Mouse (Mus musculus): ENCODE data around the gene Stag1.
A peak's percentile ranks its signal among the peaks of the same experiment; 100 is the strongest.

Gene Stag1

DNA sequence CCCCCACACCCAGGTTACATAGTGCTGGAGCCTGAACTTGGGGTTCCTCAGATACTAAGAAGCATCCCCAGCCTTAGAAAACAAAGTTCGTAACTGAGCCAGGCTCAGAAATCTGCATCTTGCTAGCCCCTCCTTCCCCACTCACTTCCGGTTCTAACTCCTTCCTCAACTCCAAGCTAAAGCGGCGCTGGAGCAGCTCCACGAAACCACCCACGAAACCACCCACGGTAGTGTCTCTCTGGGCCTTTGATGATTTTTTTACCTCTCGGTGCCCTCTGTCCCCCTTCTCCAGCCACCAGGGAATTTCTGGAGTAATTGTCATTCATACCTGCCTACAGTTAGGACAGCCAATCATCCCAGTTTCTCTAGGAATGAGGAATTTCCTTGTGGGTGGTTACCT lies at the start of gene Stag1:
Stag1 (plus strand) TSS at position 253 of the 400 bp plus-strand sequence.
- no peak for DNase-seq (ENCODE audit: low spot score in 2 of 2)

DNA sequence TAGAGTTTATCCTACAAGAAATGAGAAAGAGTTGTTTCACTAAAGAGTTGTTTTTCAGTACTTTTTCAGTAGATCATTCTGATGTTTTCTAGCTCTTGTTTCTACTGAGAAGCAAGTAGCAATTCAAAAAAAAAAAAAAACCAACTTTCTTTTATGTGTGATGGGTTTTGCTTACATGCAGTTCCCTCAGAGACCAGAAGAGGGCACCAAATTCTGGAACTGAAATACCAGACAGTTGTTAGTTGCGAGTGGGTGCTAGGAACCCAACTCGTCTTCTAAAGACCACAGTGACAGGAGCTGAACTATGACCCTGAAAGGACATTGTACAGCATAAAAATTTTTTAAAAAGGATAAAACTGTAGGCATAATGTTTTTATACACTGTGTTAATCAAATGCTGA lies 49.3 kb upstream of the Stag1 start:
- DNase-seq (ENCODE audit: low spot score in 2 of 2) = no peak

DNA sequence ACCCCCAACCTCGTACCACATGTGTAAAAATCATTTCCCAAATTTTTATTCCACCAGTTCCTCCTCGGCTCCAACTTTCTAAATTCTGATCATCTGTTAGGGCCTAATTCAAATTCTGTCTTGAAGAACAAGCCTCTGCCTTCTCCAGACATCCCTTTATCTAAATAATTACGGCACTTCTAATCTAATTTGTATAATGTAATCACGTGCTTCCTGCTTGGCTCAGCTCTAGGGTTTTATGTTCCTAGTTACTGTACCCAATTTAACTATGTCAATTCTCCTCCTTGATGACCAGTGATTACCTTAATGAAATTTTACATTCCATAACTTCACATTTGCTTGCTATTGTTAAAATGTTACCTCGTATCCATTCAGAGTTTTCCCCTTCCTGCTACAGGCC lies 41.9 kb upstream of the Stag1 start:
- no peak for DNase-seq (ENCODE audit: low spot score in 2 of 2)

DNA sequence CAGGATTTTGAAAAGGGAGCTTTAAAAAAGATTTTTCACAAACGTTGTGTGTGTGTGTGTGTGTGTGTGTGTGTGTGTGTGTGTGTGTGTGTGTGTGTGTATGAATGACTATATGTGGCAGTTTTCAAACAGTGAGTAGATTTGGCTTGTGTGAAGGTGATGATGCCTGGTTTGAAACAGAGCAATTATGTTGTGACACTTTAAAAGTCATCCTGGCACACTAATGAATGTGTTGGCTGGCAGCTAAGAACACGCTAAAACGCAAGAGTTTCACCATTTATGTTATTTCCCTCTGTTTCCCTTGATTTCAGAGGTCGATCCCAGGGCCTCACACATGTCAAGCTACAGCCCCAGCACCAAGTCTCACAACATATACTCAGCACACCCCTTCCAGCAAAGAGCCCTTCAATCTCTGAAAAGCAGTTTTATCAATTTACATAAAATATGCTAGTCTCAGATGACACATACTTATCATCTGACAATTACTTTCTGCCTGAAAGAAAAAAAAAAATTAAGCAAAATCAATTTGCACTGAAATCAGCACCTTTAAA lies 39.5 kb upstream of the Stag1 start:
- DNase-seq (ENCODE audit: low spot score in 2 of 2) = no peak

DNA sequence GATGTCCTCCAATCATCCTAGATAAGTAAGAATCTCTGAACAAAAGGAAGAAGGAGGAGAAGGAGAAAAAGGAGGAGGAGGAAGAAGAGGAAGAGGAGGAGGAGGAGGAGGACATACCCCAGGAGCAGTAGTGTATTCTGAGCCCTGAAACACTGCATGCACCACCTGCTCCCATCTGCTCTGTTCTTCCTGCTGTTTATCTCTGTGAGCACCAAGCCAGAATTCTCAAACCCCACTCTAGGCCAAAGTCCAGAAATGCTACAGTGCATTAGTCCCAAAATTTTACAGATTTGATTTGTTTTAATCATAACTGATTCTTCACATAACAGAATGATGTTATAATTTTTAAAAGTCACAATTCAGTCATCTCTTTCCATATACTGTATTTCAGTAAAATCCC lies 38.6 kb upstream of the Stag1 start:
- DNase-seq (ENCODE audit: low spot score in 2 of 2) = no peak

DNA sequence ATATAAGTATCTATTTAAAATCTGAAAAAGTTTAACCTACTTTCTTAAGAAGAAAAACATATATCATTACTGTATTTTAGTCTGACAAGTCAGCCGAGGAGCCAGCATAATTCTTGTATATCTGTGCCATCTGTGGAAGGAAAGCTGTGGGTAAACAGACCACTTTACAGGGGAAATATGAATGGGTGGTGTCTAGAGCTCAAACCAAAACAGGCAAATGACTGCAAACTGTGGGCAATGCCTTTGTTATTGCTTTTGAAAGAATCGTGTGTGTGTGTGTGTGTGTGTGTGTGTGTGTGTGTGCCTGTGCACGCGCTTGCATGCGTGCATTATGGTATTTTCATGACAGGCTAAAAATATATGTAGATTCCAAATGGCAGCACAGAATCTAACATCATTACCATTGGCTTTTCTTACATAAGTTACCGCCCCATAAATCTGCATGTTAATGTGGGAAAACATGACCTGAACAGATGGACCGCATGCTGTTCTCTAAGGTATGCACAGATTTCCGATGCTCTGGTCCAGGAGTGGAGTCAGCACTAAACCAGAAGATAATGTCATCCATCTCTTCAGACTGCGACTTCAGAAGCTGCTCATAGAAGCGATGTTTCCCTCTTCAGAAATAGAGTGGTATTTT lies 37.2 kb upstream of the Stag1 start:
- DNase-seq (ENCODE audit: low spot score in 2 of 2) = no peak

DNA sequence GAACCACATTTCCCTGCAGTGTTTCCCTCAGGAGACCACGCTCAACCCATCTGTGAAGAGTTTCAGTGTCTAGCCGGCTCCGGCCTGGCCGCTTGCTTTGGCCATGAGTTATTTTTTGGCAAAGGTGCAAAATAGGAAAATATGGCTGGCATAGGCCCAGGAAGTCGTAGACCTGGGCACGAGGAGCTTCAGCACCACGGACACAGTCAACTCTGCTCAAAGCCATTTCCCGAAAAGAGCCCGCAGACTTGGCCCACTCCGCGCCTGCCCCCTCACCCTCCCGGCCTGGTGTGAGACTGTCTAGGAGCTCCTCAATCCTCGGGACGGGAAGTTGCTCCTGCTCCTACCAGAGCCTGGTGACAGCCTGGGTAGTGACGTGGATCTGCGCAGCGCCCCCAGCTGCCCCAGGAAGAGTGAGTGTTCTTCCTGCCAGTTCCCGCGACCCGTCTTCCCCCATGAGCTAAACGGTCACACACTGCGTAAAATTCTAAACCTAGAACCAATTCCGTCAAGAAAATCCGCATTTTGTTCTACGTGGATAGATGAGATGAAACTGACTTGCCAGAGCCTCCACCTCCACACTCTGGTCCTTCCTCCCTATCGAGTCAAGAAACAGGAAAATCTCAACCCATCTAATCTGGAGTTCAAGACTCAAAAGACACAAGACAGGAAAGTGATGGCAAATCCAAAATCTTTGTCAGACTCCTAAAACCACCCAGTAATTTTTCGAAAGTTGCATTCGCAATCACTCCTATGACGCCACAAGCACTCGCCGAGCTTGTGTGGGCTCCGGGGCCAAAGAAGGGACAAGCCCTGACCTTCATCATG lies 27.6 kb upstream of the Stag1 start:
- DNase-seq (ENCODE audit: low spot score in 2 of 2) = peak; percentile 16 to 23

DNA sequence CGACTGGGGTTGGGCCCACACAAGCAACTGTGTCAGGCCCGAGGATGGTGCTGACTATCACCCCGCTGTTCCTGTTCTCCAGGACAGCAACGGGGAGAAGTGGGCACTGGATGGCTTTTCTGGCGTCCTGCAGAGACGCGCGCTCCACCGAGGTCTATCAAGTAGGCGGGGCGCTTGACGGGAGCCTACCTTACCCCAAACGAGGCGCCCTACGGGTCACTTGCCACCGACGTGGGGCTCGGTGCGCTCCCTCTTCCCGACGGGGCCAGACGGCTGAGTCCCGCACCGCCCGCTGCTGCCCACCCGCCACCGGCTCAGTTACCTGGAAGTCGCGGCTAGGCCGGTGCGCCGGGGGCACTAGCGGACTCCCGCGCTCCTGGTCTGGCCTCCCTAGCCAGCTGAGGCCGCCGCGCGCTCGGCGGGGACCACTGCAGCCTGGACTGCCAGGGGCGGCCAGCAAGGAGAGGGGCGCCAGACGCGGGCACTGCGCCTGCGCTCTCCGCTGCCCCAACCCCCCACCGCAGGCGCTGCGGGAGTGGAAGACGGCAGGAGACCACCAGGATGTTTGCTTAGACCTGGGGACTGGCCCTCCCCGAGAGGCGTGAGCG lies 26.9 kb upstream of the Stag1 start, which contains the start of gene Slc35g2:
Slc35g2 (minus strand) TSS at position 465 of the 608 bp plus-strand sequence.
- DNase-seq (ENCODE audit: low spot score in 2 of 2) = peak; percentile 14 to 23

DNA sequence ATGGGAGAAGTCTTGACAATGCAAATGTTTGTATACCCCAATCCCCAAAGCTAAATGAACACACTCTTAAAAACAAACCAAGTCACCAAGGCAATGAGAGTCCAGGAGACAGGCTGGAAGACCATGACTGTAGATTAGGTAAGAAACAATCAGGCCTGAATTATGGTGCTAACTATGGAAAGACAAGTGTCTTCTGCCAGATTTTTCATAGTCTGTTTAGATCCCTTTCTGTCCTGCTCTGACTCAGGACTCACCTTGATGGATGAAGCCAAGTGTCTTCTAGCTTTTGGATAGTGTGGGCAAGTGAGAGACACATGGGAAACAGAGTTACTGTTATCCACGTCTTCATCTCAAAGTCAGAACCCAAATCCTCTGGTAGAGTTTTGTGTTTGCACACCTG lies 26.1 kb upstream of the Stag1 start:
- DNase-seq (ENCODE audit: low spot score in 2 of 2) = no peak

DNA sequence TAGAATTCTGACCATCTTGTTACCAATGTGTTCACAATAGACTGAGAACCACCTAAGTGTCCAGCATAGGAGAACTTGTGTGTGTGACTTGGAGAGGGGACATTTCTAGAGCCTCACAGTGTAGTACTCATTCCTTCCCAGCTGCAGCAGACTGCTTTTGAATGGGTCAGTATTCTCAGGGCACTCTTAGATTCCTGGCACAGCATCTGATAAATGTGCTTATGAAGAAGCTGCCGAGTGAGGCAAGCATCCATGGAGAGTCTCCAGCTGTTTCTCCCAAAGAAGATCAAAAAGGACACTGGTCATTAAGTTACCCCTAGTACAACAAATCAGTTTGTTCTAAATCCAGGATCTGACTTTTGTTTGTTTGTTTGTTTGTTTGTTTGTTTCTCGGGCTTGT lies 24.3 kb upstream of the Stag1 start:
- no peak for DNase-seq (ENCODE audit: low spot score in 2 of 2)

DNA sequence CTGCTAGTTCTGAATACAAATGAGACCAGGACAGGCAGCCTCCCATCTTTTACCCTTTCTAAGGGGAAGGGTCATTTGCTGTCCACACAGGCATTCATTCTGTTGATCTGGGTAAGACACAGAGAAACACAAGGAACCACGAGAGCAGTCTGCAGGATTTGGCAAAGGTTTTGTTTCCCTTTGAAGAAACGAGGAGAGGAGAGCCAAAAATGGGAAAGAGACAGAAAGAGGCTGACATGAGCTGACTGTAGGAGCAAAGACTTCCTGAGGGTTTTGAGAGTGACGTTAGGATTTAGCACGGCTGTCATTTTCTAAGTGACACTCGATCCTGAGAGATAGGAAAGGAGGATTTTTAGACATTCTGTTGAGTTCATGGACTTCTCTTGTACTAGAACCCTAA lies 23.7 kb upstream of the Stag1 start:
- no peak for DNase-seq (ENCODE audit: low spot score in 2 of 2)

DNA sequence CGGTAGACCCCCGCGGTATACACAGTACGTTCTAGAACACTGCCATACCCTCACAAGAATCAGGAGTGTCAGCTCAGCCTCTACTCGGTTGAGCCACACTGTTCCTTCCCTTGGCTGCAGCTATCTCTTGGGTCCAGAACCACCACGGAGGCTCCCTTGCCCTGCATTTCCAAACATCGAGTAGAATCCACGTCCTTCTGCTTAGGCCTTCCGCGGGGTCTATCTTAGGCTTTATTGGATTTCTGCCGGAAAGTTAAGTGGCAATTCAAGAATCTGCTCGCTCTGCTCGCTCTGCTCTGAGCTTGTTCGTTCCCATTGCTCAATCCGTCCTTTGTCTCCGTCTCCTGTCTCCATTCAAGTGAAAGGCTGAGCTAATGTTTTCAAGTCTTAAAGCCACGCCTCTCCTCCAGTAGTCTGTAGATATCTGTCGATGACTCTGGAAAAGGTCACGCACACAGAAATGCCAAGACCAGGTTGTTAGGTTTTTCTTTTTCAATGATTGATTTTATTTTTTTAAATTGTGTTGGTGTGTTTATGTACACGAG lies 17.3 kb upstream of the Stag1 start:
- no peak for DNase-seq (ENCODE audit: low spot score in 2 of 2)

DNA sequence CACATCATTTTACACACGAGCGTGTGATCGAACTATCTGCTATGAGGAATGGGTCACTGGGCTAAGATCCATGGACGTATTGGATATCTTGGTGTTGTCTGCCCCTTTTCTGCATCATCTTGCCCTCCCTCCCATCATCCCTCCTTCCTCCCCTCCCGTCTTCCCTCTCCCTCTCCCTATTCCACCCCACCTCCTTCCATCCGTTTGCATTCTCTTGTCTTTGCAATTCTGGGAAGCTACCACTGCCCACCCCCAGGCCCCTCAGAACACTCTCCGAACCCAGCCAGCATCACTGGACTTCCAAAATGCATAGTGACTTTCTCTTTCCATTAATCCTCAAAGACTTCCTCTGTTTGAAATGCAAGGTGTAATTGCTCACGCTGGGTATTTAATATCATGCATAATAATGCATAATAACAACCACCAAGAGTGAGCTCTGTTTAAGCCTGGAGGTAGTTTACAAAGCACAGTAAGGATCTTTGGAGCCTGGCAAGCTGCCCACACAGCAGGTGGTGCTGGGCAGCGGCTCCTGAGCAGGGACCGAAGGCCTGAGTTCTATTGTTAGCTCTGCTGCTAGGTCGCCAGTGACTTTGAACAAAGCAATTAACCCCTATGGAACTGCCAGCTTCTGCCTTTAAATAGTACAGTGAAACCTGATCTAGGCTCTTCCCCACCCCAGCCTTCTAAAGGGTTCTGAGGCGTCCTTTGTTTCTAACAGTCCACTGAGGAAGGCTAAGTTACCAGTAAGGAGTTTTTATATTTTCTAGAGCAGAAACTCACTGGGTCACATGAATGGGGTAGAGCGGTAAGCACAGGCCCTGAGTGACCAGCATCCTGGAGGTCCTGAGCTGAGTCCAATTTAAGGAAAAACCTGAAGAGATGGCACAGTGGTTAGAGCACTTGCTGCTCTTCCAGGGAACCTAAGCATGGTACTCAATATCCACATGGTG lies 15.8 kb upstream of the Stag1 start:
- no peak for DNase-seq (ENCODE audit: low spot score in 2 of 2)

DNA sequence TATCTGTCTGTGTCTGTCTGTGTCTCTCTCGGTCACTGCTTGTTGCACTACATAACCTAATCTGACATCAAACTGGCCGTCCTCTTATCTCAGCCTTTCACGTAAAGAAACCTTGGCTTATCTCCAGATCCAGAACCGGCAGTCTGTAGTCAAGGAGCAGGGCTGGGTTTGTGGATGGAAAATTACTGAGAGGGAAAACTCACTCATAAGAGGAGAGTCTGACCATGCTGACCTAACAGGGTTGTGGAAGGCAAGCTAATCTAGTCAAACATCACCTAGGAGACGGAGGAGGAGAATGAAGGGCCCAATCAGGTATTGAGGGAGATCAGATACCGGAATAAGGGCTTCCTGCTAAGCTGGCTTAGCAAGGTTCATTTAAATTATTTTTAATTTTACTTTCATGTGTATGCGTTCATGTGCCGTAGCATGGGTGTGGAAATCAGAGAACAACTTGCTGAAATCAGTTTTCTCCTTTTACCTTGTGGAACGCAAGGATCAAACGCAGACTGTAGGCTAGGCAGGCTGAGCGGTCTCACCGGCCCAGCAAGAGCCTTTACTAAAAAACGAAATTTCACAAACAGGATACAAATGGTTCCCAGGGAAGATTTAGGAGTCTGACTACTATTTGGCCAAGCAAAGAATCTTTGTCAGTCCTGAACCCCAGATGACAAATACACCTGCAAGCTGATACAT lies 14.6 kb upstream of the Stag1 start:
- no peak for DNase-seq (ENCODE audit: low spot score in 2 of 2)

DNA sequence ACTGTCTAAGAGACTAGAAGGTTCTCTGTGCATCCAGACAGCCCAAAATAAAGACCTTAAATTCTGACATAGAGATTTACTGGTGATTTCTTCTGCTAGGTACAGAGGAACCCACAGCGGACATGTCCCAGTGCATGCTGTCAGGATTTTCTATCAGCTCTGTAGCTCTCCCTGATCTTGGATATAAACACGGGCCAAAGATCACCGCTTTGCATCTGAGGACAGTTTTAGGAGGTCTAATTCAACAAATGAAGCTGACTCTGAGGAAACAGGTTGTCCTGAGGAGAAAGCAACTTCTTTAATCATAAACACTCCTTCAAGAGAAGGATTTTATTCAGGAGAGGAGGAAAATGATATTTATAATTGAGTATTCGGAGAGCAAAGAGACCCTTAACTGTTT lies 13.6 kb upstream of the Stag1 start:
- DNase-seq (ENCODE audit: low spot score in 2 of 2) = no peak

DNA sequence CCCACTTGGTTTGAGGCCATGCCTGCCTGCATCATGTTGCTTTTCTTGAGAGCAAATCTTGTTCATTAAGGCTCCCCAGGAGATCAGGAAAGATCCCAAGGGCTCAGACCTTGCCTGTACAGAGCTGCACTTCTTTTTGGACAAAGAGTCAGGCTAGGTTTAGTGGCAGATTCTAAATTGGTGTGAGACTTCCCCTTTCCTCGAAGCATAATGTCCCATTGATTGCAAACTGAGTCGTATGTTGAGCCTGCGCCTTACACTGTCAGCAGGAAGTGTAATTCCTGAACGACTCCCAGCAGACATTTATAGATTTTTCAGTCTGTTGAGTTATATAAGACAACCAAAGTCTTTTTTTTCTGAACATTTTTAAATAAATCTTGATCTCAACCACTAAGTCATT lies 7.1 kb upstream of the Stag1 start:
- DNase-seq (ENCODE audit: low spot score in 2 of 2) = no peak

DNA sequence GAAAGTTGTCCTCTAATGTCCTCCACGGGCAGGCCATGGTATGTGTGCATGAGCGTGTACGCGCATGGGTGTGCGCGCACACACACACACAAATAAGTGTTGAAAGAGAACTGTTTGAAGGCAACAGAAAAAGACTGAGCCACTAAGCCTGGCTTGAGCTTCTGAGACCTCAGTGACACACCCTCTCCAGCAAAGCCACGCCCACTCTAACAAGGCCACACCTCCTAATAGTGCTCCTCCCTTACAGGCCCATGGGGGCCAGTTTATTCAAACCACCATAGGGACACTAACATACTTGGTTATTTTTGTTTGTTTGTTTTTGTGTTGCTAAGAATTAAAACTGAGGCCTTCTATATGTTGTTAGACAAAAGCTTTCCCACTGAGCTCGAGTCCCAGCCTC lies 1.3 kb upstream of the Stag1 start:
- no peak for DNase-seq (ENCODE audit: low spot score in 2 of 2)

DNA sequence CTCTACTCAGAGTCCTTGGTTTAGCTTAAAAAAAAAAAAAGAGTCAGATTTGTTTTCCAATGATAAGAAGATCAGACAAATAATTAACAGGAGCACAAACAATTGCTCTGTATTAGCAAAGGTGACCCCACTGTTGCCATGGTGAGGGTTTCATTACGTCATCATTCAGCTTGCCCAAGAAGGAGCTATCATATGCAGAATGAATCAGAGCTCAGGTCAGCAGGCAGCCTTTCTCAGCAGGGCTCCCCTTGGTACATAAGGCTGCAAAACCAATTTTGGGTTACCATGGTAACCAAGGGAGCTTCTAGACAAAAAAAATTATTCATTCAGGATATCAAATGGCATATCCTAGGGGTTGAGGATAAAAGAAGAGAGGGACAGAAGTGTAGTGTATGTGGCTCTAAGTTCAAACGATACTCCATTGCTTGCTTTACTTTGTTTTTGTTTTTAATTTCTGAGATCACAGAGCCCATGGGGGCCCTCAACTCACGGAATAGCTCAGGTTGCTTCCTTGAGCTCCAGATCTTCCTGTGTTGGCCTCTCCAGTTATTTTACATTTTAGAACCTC lies 2.2 kb downstream of the Stag1 start:
- no peak for DNase-seq (ENCODE audit: low spot score in 2 of 2)

DNA sequence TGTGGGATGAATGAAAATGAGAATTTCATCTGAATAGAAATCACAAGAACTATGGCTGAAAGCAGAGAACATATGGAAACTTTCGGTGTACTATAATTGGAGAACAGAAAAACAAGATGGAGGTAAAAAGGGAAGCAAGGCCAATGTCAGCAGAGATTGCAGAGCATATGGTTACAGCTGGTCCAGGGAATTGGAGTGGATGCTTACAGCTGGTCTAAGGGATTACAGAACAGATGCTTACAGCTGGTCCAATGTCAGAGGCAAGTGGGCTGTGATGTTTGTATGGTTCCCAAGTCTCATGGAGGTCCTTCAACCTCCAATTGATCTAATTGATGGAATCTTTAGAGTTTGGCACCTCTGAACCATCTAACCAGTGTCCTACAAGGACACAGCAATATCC lies 4.5 kb downstream of the Stag1 start:
- no peak for DNase-seq (ENCODE audit: low spot score in 2 of 2)

DNA sequence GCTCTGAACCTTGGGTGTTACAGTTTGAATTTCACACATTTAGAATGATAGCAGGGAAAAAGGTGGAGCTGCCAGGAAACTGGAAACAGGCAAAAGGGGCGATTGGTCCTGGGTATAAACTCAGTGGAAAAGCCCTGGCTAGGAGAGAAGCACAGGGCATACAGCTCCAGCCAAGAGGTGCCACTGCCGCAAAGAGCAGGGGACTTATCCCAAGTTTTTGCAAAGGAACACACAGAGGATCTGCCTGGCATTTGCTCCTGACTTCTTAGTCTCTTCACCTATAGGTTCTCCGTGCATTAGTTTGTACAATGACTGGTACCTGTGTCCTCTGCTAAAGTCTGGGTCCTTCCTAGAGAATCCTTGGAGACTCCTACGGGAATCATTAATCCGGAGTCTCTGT lies 5.6 kb downstream of the Stag1 start:
- DNase-seq (ENCODE audit: low spot score in 2 of 2) = no peak

All from frontal cortex, postnatal 14 days (tissue).